Mouse (Mus musculus): ENCODE measurements around the gene Hsdl2.

Gene Hsdl2

DNA sequence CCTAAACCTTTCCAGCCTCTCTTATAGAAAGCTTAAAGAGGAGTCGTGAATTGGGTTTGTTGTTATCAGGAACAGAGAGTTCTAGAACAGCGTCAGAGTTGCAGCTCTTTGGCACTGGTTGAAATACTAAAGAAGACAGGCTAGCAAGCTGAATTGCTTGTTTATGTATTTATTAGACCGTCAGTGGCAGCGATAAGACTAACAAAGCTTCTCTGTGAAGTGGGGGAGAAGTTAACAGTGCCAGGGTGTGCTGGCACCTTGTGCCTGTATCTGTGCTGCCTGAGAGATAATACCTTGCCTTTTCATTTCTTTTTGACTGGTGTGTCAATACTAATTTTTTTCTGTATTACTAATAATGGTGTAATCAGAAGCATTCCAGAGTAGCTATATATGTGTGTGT, 46.9 kb downstream of the Hsdl2 start:
- no peak for DNase-seq

- DNase-seq = peak; percentile 57
These were observed 47.9 kb downstream of the Hsdl2 start for GRCm38 (mm10) chr4:59629076-59629874.

GRCm38 (mm10) chr4:59630122-59630521, 48.8 kb downstream of the Hsdl2 start:
- no peak for DNase-seq

DNA sequence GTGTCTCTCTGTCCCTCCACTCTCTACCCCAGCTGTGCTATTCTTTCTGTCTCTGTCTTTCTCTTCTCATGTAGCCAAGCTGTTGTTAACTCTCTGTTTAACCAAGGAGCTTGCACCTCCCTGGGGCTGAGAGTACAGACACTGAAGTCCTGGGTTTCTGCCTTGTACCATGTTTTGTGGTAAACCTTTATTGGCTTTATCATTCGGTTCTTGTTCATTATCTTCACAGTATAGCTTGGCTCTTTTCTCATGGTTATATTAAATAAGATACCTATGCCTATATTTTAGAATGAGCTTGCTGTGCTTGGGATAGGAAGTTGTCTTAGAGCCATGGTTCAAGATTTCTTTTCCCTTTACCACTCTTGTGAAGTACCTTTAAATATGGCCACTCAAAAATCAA, 53.2 kb downstream of the Hsdl2 start:
- no peak for DNase-seq

- no peak for DNase-seq
These were observed 57.8 kb downstream of the Hsdl2 start for GRCm38 (mm10) chr4:59639163-59639562.

DNA sequence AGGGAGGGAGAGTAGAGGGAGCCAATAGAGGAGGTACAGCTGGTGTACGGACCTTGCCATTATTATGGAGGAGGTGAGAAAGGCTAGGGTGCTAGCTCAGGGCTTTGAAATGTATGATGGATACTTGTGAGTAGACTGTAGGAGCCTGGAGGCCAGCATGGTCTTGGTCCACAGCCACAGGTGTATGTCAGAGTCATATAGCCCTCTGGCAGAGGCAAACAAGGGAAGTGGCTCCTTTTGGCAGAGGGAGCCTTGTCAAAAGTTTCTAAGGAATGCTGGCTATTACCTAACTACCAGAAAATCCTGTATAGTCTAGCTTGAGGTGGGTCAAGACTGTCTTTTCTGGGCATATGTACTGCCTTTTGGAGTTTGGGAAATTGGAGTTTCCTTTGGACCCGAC, 59.4 kb downstream of the Hsdl2 start:
- DNase-seq = no peak

- no peak for DNase-seq
These were observed 60.7 kb downstream of the Hsdl2 start for GRCm38 (mm10) chr4:59642039-59642438.

GRCm38 (mm10) chr4:59642657-59643056, 61.3 kb downstream of the Hsdl2 start:
- no peak for DNase-seq

GRCm38 (mm10) chr4:59644431-59644830, 63.1 kb downstream of the Hsdl2 start:
- no peak for DNase-seq

DNA sequence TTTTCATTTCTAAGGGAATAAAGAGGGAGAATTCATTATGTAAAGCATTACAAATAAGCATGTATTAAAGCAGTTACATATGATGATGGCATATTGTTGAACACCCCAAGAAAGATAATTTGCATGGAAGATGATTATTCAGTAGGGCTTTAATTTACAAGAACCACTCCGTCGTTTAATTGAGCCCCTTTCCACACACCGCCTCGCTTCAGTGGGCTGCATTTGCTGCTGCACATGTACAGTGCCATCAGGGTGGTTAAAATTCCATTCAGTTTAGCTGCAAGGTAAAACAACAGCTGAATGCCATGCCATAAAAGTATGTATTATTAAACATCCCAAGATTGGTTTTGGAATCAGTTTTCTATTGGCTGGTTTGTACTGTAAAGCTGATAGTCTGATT, 63.6 kb downstream of the Hsdl2 start:
- DNase-seq = no peak

DNA sequence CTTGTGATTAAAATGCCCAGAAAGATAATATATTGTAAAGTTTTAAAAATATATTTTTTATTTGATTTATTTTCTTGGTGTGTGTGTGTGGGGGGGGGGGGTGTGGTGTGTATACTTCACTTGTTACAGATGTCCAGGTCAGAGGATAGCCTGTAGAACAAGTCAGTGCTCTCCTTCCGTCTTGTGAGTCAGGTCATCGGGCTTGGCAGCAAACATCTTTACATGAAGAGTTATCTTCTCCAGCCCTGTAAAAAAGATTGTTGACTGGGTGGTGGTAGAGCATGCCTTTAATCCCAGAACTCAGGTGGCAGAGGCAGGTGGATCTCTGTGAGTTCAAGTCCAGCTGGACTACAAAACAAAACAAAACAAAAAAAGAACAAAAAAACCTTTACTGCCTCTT, 64.2 kb downstream of the Hsdl2 start:
- DNase-seq = no peak

GRCm38 (mm10) chr4:59646020-59646696, 64.8 kb downstream of the Hsdl2 start:
- DNase-seq = no peak

DNA sequence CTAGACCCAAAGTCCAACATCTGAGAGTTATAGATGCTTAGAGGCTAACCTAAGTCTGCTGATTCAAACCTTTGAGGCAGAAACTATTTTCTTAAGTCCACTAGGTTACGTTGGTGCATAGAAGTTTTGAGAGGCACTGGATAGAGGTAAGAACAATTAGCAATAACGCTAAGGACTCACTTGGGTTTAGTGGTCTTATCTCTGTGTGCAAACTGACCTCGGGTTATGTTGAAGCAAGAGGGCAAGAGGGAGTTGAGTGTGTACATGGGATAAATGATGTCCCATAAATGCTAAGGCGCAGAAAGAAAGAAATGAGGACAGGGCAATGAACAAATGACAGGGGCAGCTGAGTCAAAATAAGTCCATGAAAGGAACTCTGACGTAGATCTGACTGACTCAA, 67.8 kb downstream of the Hsdl2 start:
- DNase-seq = no peak

- DNase-seq = no peak
These were observed 70.9 kb downstream of the Hsdl2 start for GRCm38 (mm10) chr4:59652166-59652681.

GRCm38 (mm10) chr4:59656061-59656642, 74.8 kb downstream of the Hsdl2 start:
- no peak for DNase-seq

GRCm38 (mm10) chr4:59662163-59662562, 80.8 kb downstream of the Hsdl2 start:
- DNase-seq = no peak

DNA sequence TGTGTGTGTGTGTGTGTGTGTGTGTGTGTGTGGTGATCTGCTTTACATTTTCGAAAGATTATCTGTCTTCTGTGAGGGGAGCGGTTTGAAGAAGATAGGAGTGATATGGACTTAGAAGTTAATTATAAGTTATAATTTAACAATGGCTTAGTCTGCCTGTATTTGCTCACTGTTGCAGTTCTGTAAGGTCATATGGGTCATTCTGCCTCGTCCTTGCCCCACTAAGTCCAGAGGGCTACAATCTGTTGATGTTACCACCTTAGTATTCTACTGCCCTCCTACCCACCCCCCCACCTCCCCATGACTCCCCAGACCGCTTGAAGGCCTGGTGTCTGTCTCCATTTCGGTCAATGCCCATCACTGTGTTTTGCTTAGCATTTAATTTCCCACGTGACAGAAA, 82.1 kb downstream of the Hsdl2 start:
- no peak for DNase-seq

DNA sequence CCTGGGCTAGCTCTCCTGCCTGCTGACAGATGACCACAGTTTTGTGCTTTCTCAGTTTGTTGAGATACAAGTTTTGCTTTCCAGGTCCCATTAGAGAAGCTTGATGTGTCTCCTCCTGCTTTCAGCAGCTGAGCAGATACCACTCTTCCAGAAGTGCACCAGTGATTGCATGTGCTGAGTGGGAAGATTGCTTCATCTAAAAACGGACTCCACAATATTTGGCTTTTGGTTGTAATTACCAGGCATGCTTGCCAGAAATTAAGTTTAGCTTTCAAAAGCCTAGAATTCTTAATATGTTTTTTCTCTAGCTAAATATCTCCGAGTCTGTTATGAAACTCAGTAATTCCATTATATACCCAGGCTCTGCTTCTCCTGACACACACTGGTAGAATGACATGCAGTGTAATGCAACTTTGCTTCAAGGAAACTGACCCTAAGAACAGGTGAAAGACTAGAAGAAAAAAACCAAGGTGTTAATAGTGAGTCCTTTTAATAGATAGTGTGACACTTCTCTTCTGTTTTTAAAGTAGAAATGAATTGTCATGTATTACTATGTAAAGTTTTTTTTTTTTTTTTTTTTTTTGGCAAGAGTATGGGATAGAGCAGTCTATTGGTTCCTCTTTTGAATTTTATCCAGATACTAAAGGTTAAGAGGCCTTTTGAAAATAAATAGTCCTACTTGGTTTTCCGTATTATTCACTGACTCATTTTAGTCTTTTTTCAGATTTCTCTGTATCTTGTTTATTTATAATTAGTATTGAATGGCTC, 85.4 kb downstream of the Hsdl2 start:
- DNase-seq = no peak

GRCm38 (mm10) chr4:59668050-59668449, 86.7 kb downstream of the Hsdl2 start:
- peak; percentile 30 for DNase-seq

Measured in embryo, embryonic 11 days (tissue).